In genomic region chr4:114821567-114822192, GRCm38 (mm10) we compare ENCODE assay signal across 7 mouse cellular contexts. TPM values are rescaled to one million over a fixed set of nuclear protein-coding genes. Genes with fewer than 3 reads are reported as not detected.
DNase-seq lines count a peak whose midpoint lies in the region; ATAC-seq and TF ChIP-seq lines count a peak whose summit lies in the region.

Gene Gm12830 (plus strand): TSS chr4:114821722.

- H3K36me3 ChIP-seq in embryonic facial prominence, embryonic 13.5 days: no peaks in the 10 kb centered on the region
- H3K36me3 ChIP-seq in kidney, adult 2 months (ENCODE audit: control insufficient read depth, insufficient read depth, low read length): no peaks in the 10 kb centered on the region
- no peaks in the 10 kb centered on the region for H3K36me3 ChIP-seq in limb, embryonic 14.5 days (ENCODE audit: control insufficient read depth, insufficient read depth, low read length)
- H3K36me3 ChIP-seq in midbrain, embryonic 16.5 days (ENCODE audit: control insufficient read depth, insufficient read depth, low read length): no peaks in the 10 kb centered on the region

- H3K4me2 ChIP-seq in embryonic facial prominence, embryonic 13.5 days: peak within 1 kb of the TSS; percentile 62
- peak within 1 kb of the TSS; percentile 49 for H3K4me2 ChIP-seq in limb, embryonic 14.5 days (replicated peaks; ENCODE audit: low read depth, low read length, severe bottlenecking)
- H3K4me2 ChIP-seq in midbrain, embryonic 16.5 days (ENCODE audit: low read length): peak within 1 kb of the TSS; percentile 81

- peak within 1 kb of the TSS; percentile 41 for H3K4me3 ChIP-seq in embryonic facial prominence, embryonic 13.5 days
- H3K4me3 ChIP-seq in kidney, adult 2 months (ENCODE audit: insufficient read depth, low read depth, low read length): peak within 1 kb of the TSS; percentile 55
- peak within 1 kb of the TSS; percentile 27 for H3K4me3 ChIP-seq in limb, embryonic 14.5 days (replicated peaks; ENCODE audit: low read length)
- H3K4me3 ChIP-seq in midbrain, embryonic 16.5 days (ENCODE audit: low read depth, low read length): peak within 1 kb of the TSS; percentile 49

- peak; percentile 26 for DNase-seq in brain, embryonic 18.5 days (ENCODE audit: low read depth, low spot score)
- peak; percentile 11 to 23 for DNase-seq in heart, adult 9 months (ENCODE audit: low spot score in 2 of 2)
- DNase-seq in kidney, adult 2 months: peak; percentile 28
- peak; percentile 90 for DNase-seq in limb, embryonic 14.5 days (ENCODE audit: low spot score)
- DNase-seq in testis, postnatal 14 days (ENCODE audit: low spot score): peak; percentile 55

- ATAC-seq in embryonic facial prominence, embryonic 13.5 days (ENCODE audit: insufficient number of reproducible peaks, insufficient read depth, low FRiP score, low TSS enrichment, low read depth): peak; percentile 83
- ATAC-seq in limb, embryonic 14.5 days (ENCODE audit: low FRiP score, low read depth): peak; percentile 90
- ATAC-seq in midbrain, embryonic 16.5 days: peak; percentile 74

- no peak for TF ChIP-seq POLR2A in kidney, adult 2 months (IDR thresholded peaks at IDR 0.05; ENCODE audit: low read depth, low read length)
- TF ChIP-seq POLR2A in limb, embryonic 14.5 days (IDR thresholded peaks at IDR 0.05; ENCODE audit: borderline replicate concordance, extremely low read depth, insufficient read depth, insufficient read length): no peak

- H3K9me3 ChIP-seq in embryonic facial prominence, embryonic 13.5 days: no peaks in the 10 kb centered on the region
- no peaks in the 10 kb centered on the region for H3K9me3 ChIP-seq in limb, embryonic 14.5 days (ENCODE audit: control insufficient read depth, low read length)
- no peaks in the 10 kb centered on the region for H3K9me3 ChIP-seq in midbrain, embryonic 16.5 days (replicated peaks; ENCODE audit: control insufficient read depth, low read length, poor library complexity, severe bottlenecking)

- under 1% methylated on average over 51 of the region's 51 CpGs for WGBS in embryonic facial prominence, embryonic 13.5 days
- 4% methylated on average over 49 of the region's 51 CpGs for WGBS in kidney, adult 2 months
- under 1% methylated on average over 51 of the region's 51 CpGs for WGBS in limb, embryonic 14.5 days
- under 1% methylated on average over 51 of the region's 51 CpGs for WGBS in midbrain, embryonic 16.5 days

- H3K9ac ChIP-seq in embryonic facial prominence, embryonic 13.5 days: peak within 1 kb of the TSS; percentile 58
- H3K9ac ChIP-seq in limb, embryonic 14.5 days (ENCODE audit: low read depth, low read length, severe bottlenecking): peak within 1 kb of the TSS; percentile 56
- peak within 1 kb of the TSS; percentile 71 for H3K9ac ChIP-seq in midbrain, embryonic 16.5 days (ENCODE audit: low read depth, low read length)

- TF ChIP-seq CTCF in kidney, adult 2 months (conservative IDR thresholded peaks at IDR 0.05; ENCODE audit: insufficient read depth, insufficient read length, low read depth, low read length): no peak

- peaks cover 29% of the 10 kb centered on the region for H3K4me1 ChIP-seq in embryonic facial prominence, embryonic 13.5 days
- H3K4me1 ChIP-seq in kidney, adult 2 months (ENCODE audit: control insufficient read depth, insufficient read depth, low read length): no peaks in the 10 kb centered on the region
- H3K4me1 ChIP-seq in limb, embryonic 14.5 days (ENCODE audit: control insufficient read depth, insufficient read depth, low read length): peaks cover 24% of the 10 kb centered on the region
- H3K4me1 ChIP-seq in midbrain, embryonic 16.5 days (ENCODE audit: control insufficient read depth, insufficient read depth, low read length): peaks cover 8% of the 10 kb centered on the region; the same call in 1 of the 2 replicates

- H3K27ac ChIP-seq in embryonic facial prominence, embryonic 13.5 days: peak within 1 kb of the TSS; percentile 39; the same call in 1 of the 2 replicates
- H3K27ac ChIP-seq in kidney, adult 2 months (ENCODE audit: insufficient read depth, low read depth, low read length): no peak within 1 kb of the TSS
- peak within 1 kb of the TSS; percentile 48; the same call in 1 of the 2 replicates for H3K27ac ChIP-seq in limb, embryonic 14.5 days (replicated peaks; ENCODE audit: low read depth, low read length)
- H3K27ac ChIP-seq in midbrain, embryonic 16.5 days (ENCODE audit: low read length): peak within 1 kb of the TSS; percentile 20; the same call in 1 of the 2 replicates

- H3K27me3 ChIP-seq in embryonic facial prominence, embryonic 13.5 days: peaks cover 96% of the 10 kb centered on the region
- H3K27me3 ChIP-seq in kidney, adult 2 months (replicated peaks; ENCODE audit: control insufficient read depth, insufficient read depth, low read length): no peaks in the 10 kb centered on the region
- H3K27me3 ChIP-seq in limb, embryonic 14.5 days (ENCODE audit: control insufficient read depth, insufficient read depth, low read length): peaks cover 16% of the 10 kb centered on the region; the same call in 1 of the 2 replicates
- peaks cover 8% of the 10 kb centered on the region; the same call in 1 of the 2 replicates for H3K27me3 ChIP-seq in midbrain, embryonic 16.5 days (ENCODE audit: control insufficient read depth, insufficient read depth, low read depth, low read length)

RNA-seq across cellular contexts. Expression of gene Gm12830, which starts in this region (rescaled TPM):
- not detected in 2 replicates for polyA plus RNA-seq in embryonic facial prominence, embryonic 13.5 days (2015; fragmentation: Nextera tagmentation; extraction: Ambion mirVana)
- polyA plus RNA-seq in kidney, adult 2 months (2012; rRNA removed): not detected in 2 replicates
- not detected in 2 replicates for polyA plus RNA-seq in limb, embryonic 14.5 days (2012; rRNA removed)
- not detected in 2 replicates for polyA plus RNA-seq in limb, embryonic 14.5 days (2014; fragmentation: Nextera tagmentation; extraction: Ambion mirVana)
- not detected in 2 replicates for polyA plus RNA-seq in midbrain, embryonic 16.5 days (2015; fragmentation: Nextera tagmentation; extraction: Ambion mirVana)

Comparison
In these comparisons a context has a peak if more than half of its experiments do, and no peak if none do; other contexts are left out.
1. Peak in ATAC-seq, H3K4me3 ChIP-seq, H3K27ac ChIP-seq, H3K9ac ChIP-seq and H3K4me2 ChIP-seq in embryonic facial prominence, embryonic 13.5 days; RNA of the gene not detected or under 1 TPM.
2. Peak in DNase-seq and H3K4me3 ChIP-seq in kidney, adult 2 months; RNA of the gene not detected or under 1 TPM.
3. Peak in DNase-seq, ATAC-seq, H3K4me3 ChIP-seq, H3K27ac ChIP-seq, H3K9ac ChIP-seq and H3K4me2 ChIP-seq in limb, embryonic 14.5 days; RNA of the gene not detected or under 1 TPM.
4. Peak in ATAC-seq, H3K4me3 ChIP-seq, H3K27ac ChIP-seq, H3K9ac ChIP-seq and H3K4me2 ChIP-seq in midbrain, embryonic 16.5 days; RNA of the gene not detected or under 1 TPM.
5. DNase-seq: peak in every context shown above with its lines; median percentile 90 in limb, embryonic 14.5 days; 55 in testis, postnatal 14 days; 28 in kidney, adult 2 months; 26 in brain, embryonic 18.5 days; 17 in heart, adult 9 months.